Mouse (Mus musculus) liver, adult 2 months (tissue): ENCODE results near the gene Frmd5. TPM values are rescaled to one million over a fixed set of nuclear protein-coding genes. Genes with fewer than 3 reads are reported as not detected.

Source experiments
- DNase-seq: peaks from one replicate; pipeline ENCODE4 v3.0.0-alpha.2; 2011; ENCODE audit warnings: low read depth, low spot score; ENCODE audit errors: extremely low read depth
- H3K27ac ChIP-seq: fragments of 200-500 bp; replicated peaks from 2 replicates; pipeline ENCODE4 v1.5.1; 2012; ENCODE audit warnings: low read depth, mild to moderate bottlenecking, control low read depth, inconsistent platforms, low read length; ENCODE audit not compliant: insufficient read depth
- H3K27me3 ChIP-seq: fragments of 200-500 bp; 2 replicates; pipeline ENCODE4 v1.6.1; 2012; ENCODE audit warnings: mild to moderate bottlenecking, moderate library complexity, low read length, inconsistent platforms; ENCODE audit not compliant: control insufficient read depth, insufficient read depth
- H3K36me3 ChIP-seq: fragments of 200-500 bp; 2 replicates; pipeline ENCODE4 v1.6.1; 2012; ENCODE audit warnings: low read length, inconsistent platforms; ENCODE audit not compliant: control insufficient read depth, insufficient read depth
- H3K4me1 ChIP-seq: fragments of 200-500 bp; 2 replicates; pipeline ENCODE4 v1.6.1; 2011; ENCODE audit warnings: low read length; ENCODE audit not compliant: control insufficient read depth, insufficient read depth
- H3K4me3 ChIP-seq: fragments of 200-500 bp; 2 replicates; pipeline ENCODE4 v1.5.1; 2011; ENCODE audit warnings: low read depth, mild to moderate bottlenecking, control low read depth, low read length, moderate library complexity; ENCODE audit not compliant: insufficient read depth
- H3K79me2 ChIP-seq: fragments of 200-500 bp; 2 replicates; pipeline ENCODE4 v1.6.1; 2012; ENCODE audit warnings: inconsistent platforms, mild to moderate bottlenecking, low read length, moderate library complexity; ENCODE audit not compliant: control insufficient read depth, insufficient read depth
- H3K9ac ChIP-seq: fragments of 200-500 bp; 2 replicates; pipeline ENCODE4 v1.6.1; 2012; ENCODE audit warnings: low read depth, mild to moderate bottlenecking, control low read depth, inconsistent platforms, low read length
- CTCF ChIP-seq: fragments of 200-500 bp; IDR thresholded peaks from 2 replicates; pipeline ENCODE4 v1.5.1; 2011; ENCODE audit warnings: low read depth, low read length, control low read depth
- POLR2A ChIP-seq: fragments of 200-500 bp; IDR thresholded peaks from 2 replicates; pipeline ENCODE4 v1.6.1; 2011; ENCODE audit warnings: low read length, control low read depth; ENCODE audit not compliant: insufficient read depth; ENCODE audit errors: extremely low read depth
- WGBS: fragments of 180-500 bp; shearing (Covaris S2); methylation state at CpG from one replicate; pipeline ENCODE4 v1.1.7; 2018; 5-methylcytosine and 5-hydroxymethylcytosine counted together
- polyA plus RNA-seq: library from polyadenylated mRNA; depleted of rRNA; stranded (reverse); fragments of >200 nt; gene quantifications from 2 replicates; pipeline ENCODE4 v1.2.3, GENCODE M21; 2012
- total RNA-seq: library from RNA; depleted of rRNA; stranded (reverse); fragments of >200 nt; gene quantifications from 2 replicates; pipeline ENCODE4 v1.2.3, GENCODE M21; 2014

Gene Frmd5
- total and polyA plus RNA-seq, 2 experiments = not detected

GRCm38 (mm10) chr2:121614483-121615198, 192.2 kb downstream of the Frmd5 start:
- TF ChIP-seq CTCF (no peak), POLR2A (no peak)
- H3K9ac ChIP-seq = no peak overlapping the region

DNA sequence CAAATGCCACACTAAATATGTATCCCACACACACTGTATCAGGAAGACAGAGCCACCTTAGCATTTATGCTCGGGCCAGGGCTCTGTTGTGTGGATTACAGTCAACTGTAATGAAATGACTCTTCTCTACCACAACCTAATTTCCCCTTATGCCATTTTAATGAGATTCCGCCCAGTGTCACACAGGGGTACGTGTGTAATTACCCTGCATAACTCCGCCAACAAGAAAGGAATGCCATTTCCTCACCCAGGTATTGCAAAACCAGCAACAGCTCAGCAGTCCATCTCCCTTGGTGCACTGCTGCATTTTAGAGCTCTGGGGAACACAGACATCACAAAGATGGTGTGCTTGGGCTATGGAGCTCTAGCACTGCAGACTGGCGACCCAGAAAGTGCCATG, 194.8 kb downstream of the Frmd5 start:
- no peak overlapping the region for H3K9ac ChIP-seq
- no peak for TF ChIP-seq POLR2A
- no peak for TF ChIP-seq CTCF
- H3K79me2 ChIP-seq = no peaks in the 10 kb centered on the region
- WGBS = 66% methylated on average over 5 of the region's 5 CpGs
- no peak for DNase-seq
- no peak overlapping the region for H3K4me3 ChIP-seq
- no peaks in the 10 kb centered on the region for H3K36me3 ChIP-seq
- H3K27ac ChIP-seq = no peak overlapping the region
- no peaks in the 10 kb centered on the region for H3K4me1 ChIP-seq
- no peaks in the 10 kb centered on the region for H3K27me3 ChIP-seq

More at GRCm38 (mm10) chr2:121614483-121615198, 192.2 kb downstream of the Frmd5 start:
- H3K27ac ChIP-seq = no peak overlapping the region
- H3K27me3 ChIP-seq = no peaks in the 10 kb centered on the region
- H3K4me1 ChIP-seq = no peaks in the 10 kb centered on the region
- H3K36me3 ChIP-seq = no peaks in the 10 kb centered on the region
- no peaks in the 10 kb centered on the region for H3K79me2 ChIP-seq
- no peak for DNase-seq
- WGBS = 72% methylated on average over 9 of the region's 9 CpGs
- H3K4me3 ChIP-seq = no peak overlapping the region

DNA sequence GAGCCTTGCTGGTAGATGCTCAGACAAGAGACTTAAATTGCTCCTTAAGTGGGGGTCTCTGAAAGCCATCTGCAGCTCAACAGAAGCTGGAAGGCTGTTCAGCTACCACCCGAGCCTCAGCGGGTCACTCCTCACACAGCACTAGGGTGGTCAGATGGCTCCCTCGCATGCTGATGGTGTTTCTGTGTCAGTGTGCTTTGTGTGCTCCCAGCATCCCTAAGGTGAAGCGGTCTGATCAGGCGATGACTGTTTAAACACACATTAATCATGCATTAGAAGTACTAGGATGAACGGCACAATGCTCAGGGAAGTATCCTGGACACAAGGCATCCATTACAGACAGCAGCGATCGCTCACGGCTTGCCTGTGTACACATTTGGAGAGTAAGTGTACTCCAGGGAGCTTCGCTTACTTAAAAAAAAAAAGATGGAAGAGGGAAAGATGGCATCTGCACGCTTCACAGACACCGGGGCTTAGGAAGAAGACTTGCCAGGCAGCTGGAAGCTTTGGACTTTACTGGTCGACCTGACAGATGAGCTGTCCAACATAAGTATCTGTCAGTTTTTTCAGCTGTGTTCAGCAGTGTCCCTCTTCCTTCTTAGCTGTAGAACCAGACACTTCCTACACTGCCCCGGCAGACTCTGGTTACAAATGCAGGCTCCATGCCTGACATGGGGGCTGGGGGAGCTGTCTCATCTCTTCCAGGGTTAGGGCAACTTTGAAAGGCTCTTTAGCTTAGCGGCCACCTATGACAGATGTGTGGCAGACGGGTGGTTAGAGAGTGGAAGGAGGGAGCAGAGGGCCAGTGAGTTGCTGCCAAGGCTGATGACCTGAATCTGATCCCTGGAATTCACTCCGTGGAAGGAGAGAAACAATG, 196.6 kb downstream of the Frmd5 start:
- WGBS = 66% methylated on average over 17 of the region's 17 CpGs
- Histone ChIP-seq H3K27ac (no peak overlapping the region), H3K4me3 (no peak overlapping the region), H3K9ac (no peak overlapping the region), H3K36me3 (no peaks in the 10 kb centered on the region), H3K79me2 (no peaks in the 10 kb centered on the region), H3K27me3 (no peaks in the 10 kb centered on the region), H3K4me1 (no peaks in the 10 kb centered on the region)
- no peak for DNase-seq
- no peak for TF ChIP-seq CTCF
- TF ChIP-seq POLR2A = no peak

DNA sequence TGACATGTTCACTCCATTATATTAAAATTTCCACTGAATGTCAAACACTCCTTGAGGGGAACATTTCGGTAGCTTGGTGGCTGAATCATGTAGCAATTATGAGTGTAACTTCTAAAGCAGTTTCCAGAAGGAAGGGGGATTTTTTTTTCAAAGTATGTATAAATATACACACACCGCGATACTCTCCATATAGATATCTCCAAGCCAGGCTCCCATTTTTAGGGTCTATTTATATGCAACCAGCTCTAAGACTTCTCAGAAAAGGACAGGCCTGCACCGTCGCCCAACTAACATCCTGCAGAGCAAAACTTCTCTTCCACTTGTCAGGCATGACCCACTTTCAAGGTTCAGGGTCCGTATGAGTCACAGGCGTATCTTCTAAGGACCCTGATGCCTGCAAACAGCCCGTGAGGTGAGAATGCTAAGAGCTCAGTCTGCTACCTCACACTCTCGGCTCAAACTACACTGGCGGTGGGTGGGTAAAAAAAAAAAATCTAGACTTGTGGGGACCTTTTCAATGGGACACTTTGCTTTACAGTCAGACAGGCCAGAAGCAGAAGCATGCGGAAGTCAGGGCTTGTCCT, 197.7 kb downstream of the Frmd5 start:
- H3K36me3 ChIP-seq = no peaks in the 10 kb centered on the region
- no peak for TF ChIP-seq CTCF
- TF ChIP-seq POLR2A = no peak
- no peak overlapping the region for H3K9ac ChIP-seq
- 88% methylated on average over 11 of the region's 11 CpGs for WGBS
- H3K79me2 ChIP-seq = no peaks in the 10 kb centered on the region
- H3K4me1 ChIP-seq = no peaks in the 10 kb centered on the region
- H3K27me3 ChIP-seq = peaks cover 2% of the 10 kb centered on the region; the same call in 1 of the 2 replicates
- no peak overlapping the region for H3K27ac ChIP-seq
- no peak for DNase-seq
- H3K4me3 ChIP-seq = no peak overlapping the region

DNA sequence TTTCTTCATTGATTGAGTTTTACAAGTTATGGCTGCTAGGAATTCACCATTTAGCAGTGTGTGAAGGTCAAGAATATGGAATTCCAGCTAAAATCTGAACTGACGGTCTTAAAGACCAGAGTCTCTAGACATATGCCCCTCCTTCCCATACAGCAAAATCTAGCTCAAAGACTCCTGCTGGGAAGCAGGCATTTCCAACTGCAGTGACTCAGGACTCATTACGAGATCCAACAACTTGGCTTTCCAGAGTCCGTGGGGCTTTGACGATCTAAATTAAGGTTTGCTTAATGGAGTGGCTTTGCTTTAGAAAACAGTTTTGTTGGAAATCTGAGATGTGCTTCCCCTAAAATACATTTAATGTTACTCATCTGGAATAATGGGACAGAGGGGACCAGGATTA, 204.5 kb downstream of the Frmd5 start:
- H3K4me1 ChIP-seq = no peaks in the 10 kb centered on the region
- no peaks in the 10 kb centered on the region for H3K36me3 ChIP-seq
- no peaks in the 10 kb centered on the region for H3K79me2 ChIP-seq
- H3K27me3 ChIP-seq = peaks cover 2% of the 10 kb centered on the region; the same call in 1 of the 2 replicates
- H3K4me3 ChIP-seq = no peak overlapping the region
- 93% methylated on average over 4 of the region's 4 CpGs for WGBS
- no peak for TF ChIP-seq CTCF
- no peak for TF ChIP-seq POLR2A
- no peak overlapping the region for H3K9ac ChIP-seq
- no peak for DNase-seq
- H3K27ac ChIP-seq = no peak overlapping the region
